In the genomic region with DNA sequence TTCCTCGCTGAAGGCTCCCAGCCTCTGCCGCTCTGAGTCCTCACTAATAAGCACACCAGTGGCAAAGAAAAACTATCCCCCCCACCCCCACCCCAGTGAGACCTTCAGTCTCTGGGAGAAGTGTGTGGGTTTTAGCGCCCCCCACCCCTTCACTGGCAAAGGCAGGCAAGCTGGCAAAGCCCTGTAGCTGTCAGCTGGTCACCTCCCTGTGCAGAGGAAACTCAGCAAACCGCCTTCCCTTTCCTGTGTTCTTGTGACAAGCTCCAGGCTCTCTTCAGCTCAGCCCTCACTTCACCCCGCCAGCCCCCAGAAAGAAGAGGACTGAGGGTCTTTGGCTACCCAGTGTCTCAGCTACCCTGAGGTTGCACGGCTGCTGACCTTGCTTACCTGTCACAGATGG, we compare ENCODE assay signal across 16 mouse cellular contexts. TPM values are rescaled to one million over a fixed set of nuclear protein-coding genes. Genes with fewer than 3 reads are reported as not detected.
DNase-seq lines count a peak whose midpoint lies in the region; ATAC-seq and TF ChIP-seq lines count a peak whose summit lies in the region.
"Had no signal": no experiment of that assay in that cellular context is flagged by ENCODE, and none has a peak within 500 bp of the region (broad histone marks: within the 10 kb centered on the region; RNA-seq: fewer than 3 reads in every experiment).

No protein-coding gene starts in this region.

- no peak for TF ChIP-seq CTCF in heart, adult 2 months (IDR thresholded peaks at IDR 0.05)
- TF ChIP-seq CTCF in kidney, adult 2 months (conservative IDR thresholded peaks at IDR 0.05; ENCODE audit: insufficient read depth, insufficient read length, low read depth, low read length) = no peak

- no peaks in the 10 kb centered on the region for H3K79me2 ChIP-seq in heart, adult 2 months (replicated peaks; ENCODE audit: control insufficient read depth, insufficient read depth, low read length)

- 61% methylated on average over 6 of the region's 6 CpGs for WGBS in heart, adult 2 months
- WGBS in heart, embryonic 11.5 days (ENCODE audit: insufficient replicate concordance) = 43% methylated on average over 6 of the region's 6 CpGs
- 66% methylated on average over 6 of the region's 6 CpGs for WGBS in neural tube, embryonic 15.5 days
- WGBS in limb, embryonic 10.5 days = 64% methylated on average over 6 of the region's 6 CpGs
- WGBS in midbrain, embryonic 16.5 days = 57% methylated on average over 6 of the region's 6 CpGs
- 73% methylated on average over 6 of the region's 6 CpGs for WGBS in kidney, adult 2 months

- H3K4me3 ChIP-seq in heart, adult 2 months = no peak overlapping the region
- no peak overlapping the region for H3K4me3 ChIP-seq in heart, embryonic 11.5 days (ENCODE audit: low read depth, low read length)
- no peak overlapping the region for H3K4me3 ChIP-seq in neural tube, embryonic 15.5 days (replicated peaks)
- no peak overlapping the region for H3K4me3 ChIP-seq in limb, embryonic 10.5 days
- no peak overlapping the region for H3K4me3 ChIP-seq in midbrain, embryonic 16.5 days (ENCODE audit: low read depth, low read length)
- H3K4me3 ChIP-seq in kidney, adult 2 months (ENCODE audit: insufficient read depth, low read depth, low read length) = no peak overlapping the region
- H3K4me3 ChIP-seq: left cerebral cortex, adult 2 months; myocyte had no signal

- no peaks in the 10 kb centered on the region for H3K27me3 ChIP-seq in heart, adult 2 months (ENCODE audit: control insufficient read depth, insufficient read depth, low read length)
- H3K27me3 ChIP-seq in heart, embryonic 11.5 days (ENCODE audit: control insufficient read depth, insufficient read depth, low read length) = peaks cover 3% of the 10 kb centered on the region; the same call in 1 of the 2 replicates
- H3K27me3 ChIP-seq in neural tube, embryonic 15.5 days (replicated peaks) = no peaks in the 10 kb centered on the region
- no peaks in the 10 kb centered on the region for H3K27me3 ChIP-seq in limb, embryonic 10.5 days (ENCODE audit: low read depth, poor library complexity, severe bottlenecking)
- H3K27me3 ChIP-seq in midbrain, embryonic 16.5 days (ENCODE audit: control insufficient read depth, insufficient read depth, low read depth, low read length) = no peaks in the 10 kb centered on the region
- H3K27me3 ChIP-seq in kidney, adult 2 months (replicated peaks; ENCODE audit: control insufficient read depth, insufficient read depth, low read length) = no peaks in the 10 kb centered on the region

- H3K9me3 ChIP-seq in heart, embryonic 11.5 days (replicated peaks; ENCODE audit: control insufficient read depth, low read length) = no peaks in the 10 kb centered on the region
- no peaks in the 10 kb centered on the region for H3K9me3 ChIP-seq in neural tube, embryonic 15.5 days (replicated peaks)
- no peaks in the 10 kb centered on the region for H3K9me3 ChIP-seq in limb, embryonic 10.5 days (replicated peaks)
- H3K9me3 ChIP-seq in midbrain, embryonic 16.5 days (replicated peaks; ENCODE audit: control insufficient read depth, low read length, poor library complexity, severe bottlenecking) = no peaks in the 10 kb centered on the region

- intact Hi-C loops in heart, adult 2 months (cut with DNase I) = no loop called here

- no peak overlapping the region for H3K4me2 ChIP-seq in heart, embryonic 11.5 days
- no peak overlapping the region for H3K4me2 ChIP-seq in neural tube, embryonic 15.5 days
- no peak overlapping the region for H3K4me2 ChIP-seq in midbrain, embryonic 16.5 days (ENCODE audit: low read length)

- TF ChIP-seq EP300 in heart, adult 2 months (IDR thresholded peaks at IDR 0.05; ENCODE audit: insufficient read depth, low read depth, low read length) = no peak

- H3K4me1 ChIP-seq in heart, adult 2 months (ENCODE audit: control insufficient read depth, insufficient read depth, low read length) = peaks cover 13% of the 10 kb centered on the region
- peaks cover 14% of the 10 kb centered on the region for H3K4me1 ChIP-seq in heart, embryonic 11.5 days (ENCODE audit: control insufficient read depth, insufficient read depth, low read length)
- peaks cover 12% of the 10 kb centered on the region for H3K4me1 ChIP-seq in neural tube, embryonic 15.5 days
- H3K4me1 ChIP-seq in limb, embryonic 10.5 days = peaks cover 55% of the 10 kb centered on the region
- H3K4me1 ChIP-seq in midbrain, embryonic 16.5 days (ENCODE audit: control insufficient read depth, insufficient read depth, low read length) = peaks cover 16% of the 10 kb centered on the region
- no peaks in the 10 kb centered on the region for H3K4me1 ChIP-seq in kidney, adult 2 months (ENCODE audit: control insufficient read depth, insufficient read depth, low read length)

- H3K9ac ChIP-seq in heart, adult 2 months (ENCODE audit: low read depth, low read length) = no peak overlapping the region
- H3K9ac ChIP-seq in heart, embryonic 11.5 days (ENCODE audit: low read depth, low read length) = no peak overlapping the region
- no peak overlapping the region for H3K9ac ChIP-seq in neural tube, embryonic 15.5 days (replicated peaks)
- no peak overlapping the region for H3K9ac ChIP-seq in midbrain, embryonic 16.5 days (ENCODE audit: low read depth, low read length)

- peak overlapping the region; percentile 31; the same call in 1 of the 2 replicates for H3K27ac ChIP-seq in heart, adult 2 months
- no peak overlapping the region for H3K27ac ChIP-seq in heart, embryonic 11.5 days (ENCODE audit: low read depth, low read length)
- no peak overlapping the region for H3K27ac ChIP-seq in neural tube, embryonic 15.5 days (replicated peaks)
- peak overlapping the region; percentile 79 for H3K27ac ChIP-seq in limb, embryonic 10.5 days
- no peak overlapping the region for H3K27ac ChIP-seq in midbrain, embryonic 16.5 days (ENCODE audit: low read length)
- H3K27ac ChIP-seq in kidney, adult 2 months (ENCODE audit: insufficient read depth, low read depth, low read length) = no peak overlapping the region
- H3K27ac ChIP-seq: left cerebral cortex, adult 2 months; stomach, postnatal 0 days had no signal

- TF ChIP-seq POLR2A in heart, adult 2 months (IDR thresholded peaks at IDR 0.05; ENCODE audit: insufficient read depth, low read depth, low read length) = no peak
- TF ChIP-seq POLR2A in kidney, adult 2 months (IDR thresholded peaks at IDR 0.05; ENCODE audit: low read depth, low read length) = no peak

- no peaks in the 10 kb centered on the region for H3K36me3 ChIP-seq in heart, adult 2 months (ENCODE audit: control insufficient read depth, insufficient read depth, low read length)
- no peaks in the 10 kb centered on the region for H3K36me3 ChIP-seq in heart, embryonic 11.5 days (ENCODE audit: control insufficient read depth, insufficient read depth, low read length)
- no peaks in the 10 kb centered on the region for H3K36me3 ChIP-seq in neural tube, embryonic 15.5 days
- no peaks in the 10 kb centered on the region for H3K36me3 ChIP-seq in limb, embryonic 10.5 days
- no peaks in the 10 kb centered on the region for H3K36me3 ChIP-seq in midbrain, embryonic 16.5 days (ENCODE audit: control insufficient read depth, insufficient read depth, low read length)
- H3K36me3 ChIP-seq in kidney, adult 2 months (ENCODE audit: control insufficient read depth, insufficient read depth, low read length) = no peaks in the 10 kb centered on the region

- ATAC-seq in heart, embryonic 11.5 days (replicated peaks; ENCODE audit: insufficient number of reproducible peaks, low FRiP score, low TSS enrichment) = no peak
- peak; percentile 25; the same call in 1 of the 2 replicates for ATAC-seq in neural tube, embryonic 15.5 days (ENCODE audit: low FRiP score)
- 0 out of 2 replicates have a peak, but pooled peaks have one; percentile 37 for ATAC-seq in midbrain, embryonic 16.5 days
- ATAC-seq: intestine, postnatal 0 days had no signal

- DNase-seq in heart, adult 2 months = no peak
- DNase-seq in neural tube, embryonic 10.5 days (ENCODE audit: extremely low spot score, low spot score) = no peak
- DNase-seq in limb, embryonic 10.5 days (ENCODE audit: low spot score) = no peak
- DNase-seq in kidney, adult 2 months = no peak
- DNase-seq: adrenal gland, postnatal 14 days; cerebellum, adult 11 months; gastrocnemius, postnatal 10 days; lung, postnatal 36 days; spleen, adult 18-20 months had no signal

RNA-seq across cellular contexts. Expression of a gene that starts 44.4 kb away (rescaled TPM):
- total RNA-seq in heart, adult 2 months (2021) = not detected
- polyA plus RNA-seq in heart, adult 2 months (2012; rRNA removed) = not detected in 2 replicates
- polyA plus RNA-seq in heart, embryonic 11.5 days (2014; fragmentation: Nextera tagmentation; extraction: Ambion mirVana) = not detected in 2 replicates
- 6.3 TPM in 1 of 2 replicates, not detected in the other for polyA plus RNA-seq in neural tube, embryonic 15.5 days (2015; fragmentation: Nextera tagmentation; extraction: Ambion mirVana)
- polyA plus RNA-seq in limb, embryonic 10.5 days (2016; fragmentation: Nextera tagmentation; extraction: Ambion mirVana) = not detected in 2 replicates
- not detected in 2 replicates for polyA plus RNA-seq in midbrain, embryonic 16.5 days (2015; fragmentation: Nextera tagmentation; extraction: Ambion mirVana)
- 0.72 TPM in 2 replicates for polyA plus RNA-seq in kidney, adult 2 months (2012; rRNA removed)
- total RNA-seq: adrenal gland, postnatal 14 days; gastrocnemius, postnatal 10 days; left cerebral cortex, adult 2 months had no signal
- polyA plus RNA-seq: myocyte had no signal

Comparison
In these comparisons a context has a peak if more than half of its experiments do, and no peak if none do; other contexts are left out.
1. H3K27ac ChIP-seq: peak in heart, adult 2 months (single experiment) and limb, embryonic 10.5 days (single experiment); none in heart, embryonic 11.5 days (single experiment), neural tube, embryonic 15.5 days (single experiment), midbrain, embryonic 16.5 days (single experiment) and kidney, adult 2 months (single experiment).